Mouse (Mus musculus) testis, adult 2 months (tissue): ENCODE measurements around the gene Shld2. TPM values are rescaled to one million over a fixed set of nuclear protein-coding genes. Genes with fewer than 3 reads are reported as not detected.

Source experiments
- H3K27ac ChIP-seq: fragments of 200-500 bp; 2 replicates; pipeline ENCODE4 v1.5.1; 2012; ENCODE audit warnings: low read depth, low read length; ENCODE audit not compliant: control insufficient read depth, insufficient read depth
- H3K27me3 ChIP-seq: fragments of 200-500 bp; 2 replicates; pipeline ENCODE4 v1.6.1; 2012; ENCODE audit warnings: mild to moderate bottlenecking, low read length, moderate library complexity; ENCODE audit not compliant: control insufficient read depth, insufficient read depth
- H3K36me3 ChIP-seq: fragments of 200-500 bp; 2 replicates; pipeline ENCODE4 v1.6.1; 2012; ENCODE audit warnings: mild to moderate bottlenecking, low read length; ENCODE audit not compliant: control insufficient read depth, insufficient read depth
- H3K4me1 ChIP-seq: fragments of 200-500 bp; 2 replicates; pipeline ENCODE4 v1.6.1; 2012; ENCODE audit warnings: low read length; ENCODE audit not compliant: control insufficient read depth, insufficient read depth
- H3K4me3 ChIP-seq: fragments of 200-500 bp; 2 replicates; pipeline ENCODE4 v1.5.1; 2012; ENCODE audit warnings: low read depth, mild to moderate bottlenecking, low read length, moderate library complexity, mixed read lengths; ENCODE audit not compliant: control insufficient read depth
- CTCF ChIP-seq: fragments of 200-500 bp; IDR thresholded peaks from 2 replicates; pipeline ENCODE4 v1.5.1; 2012; ENCODE audit warnings: low read depth, mild to moderate bottlenecking, inconsistent platforms, low read length, moderate library complexity; ENCODE audit not compliant: control insufficient read depth, insufficient read depth, insufficient replicate concordance
- POLR2A ChIP-seq: fragments of 200-500 bp; IDR thresholded peaks from 2 replicates; pipeline ENCODE4 v1.6.1; 2012; ENCODE audit warnings: low read depth, mild to moderate bottlenecking, inconsistent platforms, low read length, moderate library complexity; ENCODE audit not compliant: control insufficient read depth
- polyA plus RNA-seq: library from polyadenylated mRNA; depleted of rRNA; stranded (reverse); fragments of >200 nt; gene quantifications from 2 replicates; pipeline ENCODE4 v1.2.3, GENCODE M21; 2012; rRNA removed

Gene Shld2
- polyA plus RNA-seq, result 1.3 and 1.5 TPM in 2 replicates

GRCm38 (mm10) chr14:34310234-34310965 is at the start of gene Shld2, which contains the start of gene Glud1:
TSS of gene Shld2 (minus strand) at chr14:34310493.
TSS of gene Glud1 (plus strand) at chr14:34310727.
- Histone ChIP-seq H3K27ac (peak within 1 kb of the TSS; percentile 96), H3K27me3 (no peaks in the 10 kb centered on the region), H3K4me1 (no peaks in the 10 kb centered on the region; the same call in 1 of the 2 replicates), H3K36me3 (no peaks in the 10 kb centered on the region), H3K4me3 (peak within 1 kb of the TSS; percentile 93)
- no peak for TF ChIP-seq CTCF
- peak; percentile 82 for TF ChIP-seq POLR2A

DNA sequence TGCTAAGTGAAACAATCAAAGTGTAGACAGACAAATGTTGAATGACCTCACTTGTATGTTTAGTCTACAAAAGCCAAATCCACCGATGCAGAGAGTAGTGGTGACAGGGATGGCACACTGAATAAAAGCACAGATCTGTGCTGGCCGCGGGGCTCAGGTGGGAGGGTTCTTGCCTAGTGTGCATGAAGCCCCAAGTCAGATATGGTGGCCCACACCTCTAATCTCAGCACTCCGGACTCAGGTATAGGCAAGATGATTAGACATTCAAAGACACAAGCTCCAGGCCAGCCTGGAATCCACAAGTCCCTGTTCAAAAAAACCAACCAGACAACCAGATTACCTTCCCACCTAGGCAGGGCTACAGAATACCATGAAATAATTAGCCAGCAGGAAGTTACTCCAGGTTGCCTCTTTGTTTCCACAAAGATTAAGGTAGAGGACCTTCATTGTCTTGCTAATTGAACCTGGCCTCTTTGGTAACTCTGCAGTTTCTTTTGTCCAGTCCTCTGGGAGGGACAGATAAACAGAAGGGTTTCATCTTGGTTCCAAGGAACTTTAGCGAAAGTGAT is 49.5 kb upstream of the Shld2 start:
- TF ChIP-seq POLR2A (no peak), CTCF (no peak)
- Histone ChIP-seq H3K36me3 (no peaks in the 10 kb centered on the region), H3K27ac (no peak overlapping the region), H3K4me3 (no peak overlapping the region), H3K27me3 (no peaks in the 10 kb centered on the region), H3K4me1 (peaks cover 2% of the 10 kb centered on the region; the same call in 1 of the 2 replicates)

DNA sequence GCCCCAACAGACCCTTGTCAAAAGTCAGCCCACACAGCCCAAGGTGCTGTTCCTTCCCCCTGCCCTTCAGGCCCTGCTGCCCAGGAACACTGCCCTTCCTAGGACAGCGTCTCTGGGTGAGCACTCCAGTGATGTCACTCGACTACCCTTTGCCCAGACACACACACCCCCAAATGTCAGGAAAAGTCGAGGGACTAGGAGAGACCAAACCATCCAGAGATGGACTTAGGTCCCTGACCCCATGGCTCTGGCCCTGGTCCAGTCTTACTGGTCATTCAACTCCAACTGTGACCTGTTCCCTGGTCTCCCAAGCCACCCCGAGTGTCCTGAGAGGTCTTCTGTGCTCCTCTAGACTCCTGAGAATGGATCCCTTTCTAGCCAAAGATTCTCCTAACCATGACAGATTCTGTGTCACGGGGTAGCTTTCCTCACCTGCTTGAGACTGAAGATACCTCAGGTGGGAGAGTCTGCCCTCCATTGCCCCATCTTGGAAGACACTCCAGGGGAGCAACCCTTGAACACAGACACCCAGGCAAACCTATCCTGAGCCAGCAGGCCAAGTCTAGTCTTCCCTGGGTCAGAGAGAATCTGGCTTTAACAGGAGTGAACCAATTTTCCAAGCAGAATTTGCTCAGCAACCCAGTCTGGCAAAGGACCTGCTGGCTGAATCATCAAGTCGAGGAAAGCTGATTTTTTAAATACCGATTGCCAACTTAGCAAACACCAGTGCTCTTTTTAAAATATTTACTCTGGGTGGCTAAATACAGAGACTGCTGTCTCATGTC is 47.6 kb upstream of the Shld2 start:
- H3K4me1 ChIP-seq, result no peaks in the 10 kb centered on the region
- H3K4me3 ChIP-seq, result no peak overlapping the region
- TF ChIP-seq CTCF (no peak), POLR2A (no peak)
- no peak overlapping the region for H3K27ac ChIP-seq
- no peaks in the 10 kb centered on the region for H3K27me3 ChIP-seq
- H3K36me3 ChIP-seq, result no peaks in the 10 kb centered on the region

GRCm38 (mm10) chr14:34355301-34355700 is 45.0 kb upstream of the Shld2 start, which contains the start of gene Fam25c:
TSS of gene Fam25c (minus strand) at chr14:34355433.
- Histone ChIP-seq H3K4me1 (peaks cover 6% of the 10 kb centered on the region), H3K4me3 (no peak within 1 kb of the TSS), H3K27ac (no peak within 1 kb of the TSS), H3K27me3 (no peaks in the 10 kb centered on the region), H3K36me3 (no peaks in the 10 kb centered on the region)
- no peak for TF ChIP-seq POLR2A
- no peak for TF ChIP-seq CTCF

- H3K4me3 ChIP-seq, result no peak overlapping the region
- H3K27me3 ChIP-seq, result no peaks in the 10 kb centered on the region
- peaks cover 6% of the 10 kb centered on the region for H3K4me1 ChIP-seq
- no peaks in the 10 kb centered on the region for H3K36me3 ChIP-seq
- TF ChIP-seq POLR2A, result no peak
- TF ChIP-seq CTCF, result no peak
- no peak overlapping the region for H3K27ac ChIP-seq
Observed at GRCm38 (mm10) chr14:34354456-34354855, 44.2 kb upstream of the Shld2 start.

DNA sequence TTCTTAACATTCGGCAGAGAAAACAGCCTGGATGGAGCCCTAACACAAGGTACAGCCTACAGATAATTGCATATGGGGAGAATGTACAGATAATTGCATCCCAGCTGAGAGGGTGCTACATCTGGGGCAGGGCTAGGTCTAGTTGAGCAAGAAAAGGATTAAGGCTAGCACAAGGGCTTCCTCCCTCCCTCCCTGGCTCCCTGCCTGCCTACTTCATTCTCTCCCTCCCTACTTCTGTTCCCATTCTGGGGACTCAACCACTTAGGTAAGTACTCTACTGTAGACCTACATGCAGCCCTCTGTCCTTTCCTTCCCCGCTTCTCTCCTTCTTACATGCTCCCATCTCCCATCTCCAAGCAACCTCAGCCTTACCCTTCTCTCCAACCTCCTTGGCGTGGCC is 43.0 kb upstream of the Shld2 start:
- Histone ChIP-seq H3K4me1 (peaks cover 6% of the 10 kb centered on the region), H3K27ac (no peak overlapping the region), H3K36me3 (no peaks in the 10 kb centered on the region), H3K4me3 (no peak overlapping the region), H3K27me3 (no peaks in the 10 kb centered on the region)
- TF ChIP-seq POLR2A (no peak), CTCF (no peak)

GRCm38 (mm10) chr14:34352523-34352922 is 42.2 kb upstream of the Shld2 start:
- Histone ChIP-seq H3K4me1 (peaks cover 6% of the 10 kb centered on the region), H3K27ac (no peak overlapping the region), H3K27me3 (no peaks in the 10 kb centered on the region), H3K36me3 (no peaks in the 10 kb centered on the region), H3K4me3 (no peak overlapping the region; the same call in 1 of the 2 replicates)
- no peak for TF ChIP-seq POLR2A
- no peak for TF ChIP-seq CTCF
